Mouse (Mus musculus) cerebellum, adult 9-11 months (tissue): ENCODE measurements around the gene Gm20425.
"Not testable (repeated sequence)": the region's sequence is repeated elsewhere in the genome, so short reads cannot be mapped to it uniquely, and the experiment has no call there.

ENCODE experiments used
- DNase-seq: peaks from one replicate; pipeline ENCODE4 v3.0.0; 2022

Gene Gm20425

GRCm38 (mm10) chr9:103214281-103214680, 15.8 kb downstream of the Gm20425 start:
- DNase-seq = no peak

GRCm38 (mm10) chr9:103213631-103214030, 16.5 kb downstream of the Gm20425 start:
- no peak for DNase-seq

GRCm38 (mm10) chr9:103212654-103213420, 17.3 kb downstream of the Gm20425 start:
- DNase-seq = no peak

GRCm38 (mm10) chr9:103208802-103209423, 21.2 kb downstream of the Gm20425 start:
- DNase-seq = no peak

- DNase-seq = peak; percentile 72
Measured at GRCm38 (mm10) chr9:103207846-103208245, 22.3 kb downstream of the Gm20425 start.

- DNase-seq = no peak
Measured at GRCm38 (mm10) chr9:103205786-103206185, 24.3 kb downstream of the Gm20425 start.

- peak; percentile 92 for DNase-seq
Measured at GRCm38 (mm10) chr9:103201561-103202260, 28.4 kb downstream of the Gm20425 start, which contains the start of gene Srprb. Srprb (minus strand) TSS chr9:103202137.

GRCm38 (mm10) chr9:103188416-103188815, 41.7 kb downstream of the Gm20425 start:
- no peak for DNase-seq

GRCm38 (mm10) chr9:103186747-103187146, 43.4 kb downstream of the Gm20425 start:
- peak; percentile 87 for DNase-seq

GRCm38 (mm10) chr9:103185946-103186345, 44.2 kb downstream of the Gm20425 start:
- DNase-seq = peak; percentile 60

GRCm38 (mm10) chr9:103184855-103185254, 45.3 kb downstream of the Gm20425 start:
- no peak for DNase-seq

GRCm38 (mm10) chr9:103181886-103182285, 48.2 kb downstream of the Gm20425 start:
- no peak for DNase-seq

- DNase-seq = no peak
Measured at GRCm38 (mm10) chr9:103180807-103181565, 49.1 kb downstream of the Gm20425 start.

GRCm38 (mm10) chr9:103180303-103180702, 49.8 kb downstream of the Gm20425 start:
- DNase-seq = peak; percentile 58

- no peak for DNase-seq
Measured at GRCm38 (mm10) chr9:103175692-103176091, 54.4 kb downstream of the Gm20425 start.

- no peak for DNase-seq
Measured at GRCm38 (mm10) chr9:103174771-103175519, 55.2 kb downstream of the Gm20425 start.

GRCm38 (mm10) chr9:103168771-103169170, 61.3 kb downstream of the Gm20425 start:
- DNase-seq = no peak

GRCm38 (mm10) chr9:103168046-103168445, 62.1 kb downstream of the Gm20425 start:
- no peak for DNase-seq

GRCm38 (mm10) chr9:103163806-103164205, 66.3 kb downstream of the Gm20425 start:
- DNase-seq = no peak

GRCm38 (mm10) chr9:103155158-103155557, 74.9 kb downstream of the Gm20425 start:
- not testable (repeated sequence) for DNase-seq

- no peak for DNase-seq
Measured at GRCm38 (mm10) chr9:103154568-103154967, 75.5 kb downstream of the Gm20425 start.

- no peak for DNase-seq
Measured at GRCm38 (mm10) chr9:103153286-103153685, 76.8 kb downstream of the Gm20425 start.
